In the genomic region with DNA sequence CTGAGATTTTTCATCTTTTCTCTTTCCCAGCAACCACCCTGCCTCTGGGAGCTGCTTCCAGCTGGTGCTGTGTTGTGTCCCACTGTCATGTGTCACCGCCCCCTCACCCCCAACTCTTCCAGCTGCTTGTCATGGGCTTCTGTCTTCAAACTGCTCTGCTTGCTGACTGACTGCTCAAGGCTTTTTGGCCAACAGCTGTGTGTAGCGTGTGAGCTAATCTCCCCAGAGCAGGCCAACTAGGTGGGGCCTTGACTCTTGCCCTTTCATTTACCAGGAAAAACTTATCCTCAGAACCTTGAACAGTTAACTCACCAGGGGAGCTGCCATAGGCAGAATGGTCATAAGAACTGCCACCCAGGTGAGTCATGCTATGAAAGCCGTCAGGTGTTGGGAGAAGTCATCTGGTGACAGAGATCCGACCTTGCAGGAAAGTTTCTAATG, we compare ENCODE assay signal across 9 mouse cellular contexts. TPM values are rescaled to one million over a fixed set of nuclear protein-coding genes. Genes with fewer than 3 reads are reported as not detected.
DNase-seq lines count a peak whose midpoint lies in the region; ATAC-seq lines count a peak whose summit lies in the region.
"Had no signal": no experiment of that assay in that cellular context is flagged by ENCODE, and none has a peak within 500 bp of the region (broad histone marks: within the 10 kb centered on the region; RNA-seq: fewer than 3 reads in every experiment).

No protein-coding gene starts in this region.

- H3K4me1 ChIP-seq in neural tube, embryonic 15.5 days = peaks cover 3% of the 10 kb centered on the region; the same call in 1 of the 2 replicates

- H3K4me2 ChIP-seq in neural tube, embryonic 15.5 days = no peak overlapping the region
- H3K4me2 ChIP-seq: embryonic facial prominence, embryonic 13.5 days had no signal

- no peak overlapping the region for H3K27ac ChIP-seq in neural tube, embryonic 15.5 days (replicated peaks)
- H3K27ac ChIP-seq: embryonic facial prominence, embryonic 13.5 days had no signal

- ATAC-seq in neural tube, embryonic 15.5 days (ENCODE audit: low FRiP score) = no peak

- no peak overlapping the region for H3K4me3 ChIP-seq in neural tube, embryonic 15.5 days (replicated peaks)
- H3K4me3 ChIP-seq: embryonic facial prominence, embryonic 13.5 days had no signal

- no peak overlapping the region for H3K9ac ChIP-seq in neural tube, embryonic 15.5 days (replicated peaks)
- H3K9ac ChIP-seq: embryonic facial prominence, embryonic 13.5 days had no signal

- H3K9me3 ChIP-seq in neural tube, embryonic 15.5 days (replicated peaks) = no peaks in the 10 kb centered on the region
- H3K9me3 ChIP-seq: embryonic facial prominence, embryonic 13.5 days had no signal

- WGBS in neural tube, embryonic 15.5 days = 84% methylated on average over 4 of the region's 4 CpGs

- peak; percentile 2 for DNase-seq in kidney, adult 18-20 months
- DNase-seq in kidney, postnatal 14 days = no peak
- peak; percentile 70 for DNase-seq in adrenal gland, adult 8-10 months
- DNase-seq in fibroblast of lung, adult 2 months (ENCODE audit: low read depth) = peak; percentile 26
- DNase-seq in layer of hippocampus, postnatal 25 days (ENCODE audit: extremely low spot score in 1 of 2, low spot score in 1 of 2) = peak; percentile 3 to 5
- no peak for DNase-seq in urinary bladder, postnatal 14 days (ENCODE audit: low spot score)
- DNase-seq in embryo, embryonic 11 days = no peak

- no peaks in the 10 kb centered on the region for H3K36me3 ChIP-seq in neural tube, embryonic 15.5 days
- H3K36me3 ChIP-seq: embryonic facial prominence, embryonic 13.5 days had no signal

- H3K27me3 ChIP-seq in neural tube, embryonic 15.5 days (replicated peaks) = no peaks in the 10 kb centered on the region
- H3K27me3 ChIP-seq: embryonic facial prominence, embryonic 13.5 days had no signal

RNA-seq across cellular contexts. Expression of a gene that starts 51.8 kb away (rescaled TPM):
- 10 to 100 TPM; 26.8 to 54.4 (median 40.8) TPM for total RNA-seq in adrenal gland, adult 8-10 months (2022)
- 1 to 10 TPM; 1.1 TPM for total RNA-seq in layer of hippocampus, postnatal 25 days (2021)
- polyA plus RNA-seq in neural tube, embryonic 15.5 days (2015; fragmentation: Nextera tagmentation; extraction: Ambion mirVana) = 5.6 and 6.7 TPM in 2 replicates

RNA-seq across cellular contexts. Expression of a gene that starts 56.8 kb away (rescaled TPM):
- total RNA-seq in adrenal gland, adult 8-10 months (2022) = 100 to 1,000 TPM in 2 of 4 experiments, 10 to 100 TPM in 2; 85.7 to 181 (median 114) TPM
- total RNA-seq in layer of hippocampus, postnatal 25 days (2021) = 10 to 100 TPM; 45.5 to 53.0 TPM
- polyA plus RNA-seq in neural tube, embryonic 15.5 days (2015; fragmentation: Nextera tagmentation; extraction: Ambion mirVana) = 19.9 and 28.4 TPM in 2 replicates

Comparison
In these comparisons a context has a peak if more than half of its experiments do, and no peak if none do; other contexts are left out.
1. DNase-seq: peak in kidney, adult 18-20 months (single experiment), adrenal gland, adult 8-10 months (single experiment), fibroblast of lung, adult 2 months (single experiment) and layer of hippocampus, postnatal 25 days (2 of 2); none in kidney, postnatal 14 days (single experiment), urinary bladder, postnatal 14 days (single experiment) and embryo, embryonic 11 days (single experiment).
2. RNA of a gene that starts 51.8 kb away (total RNA-seq): 26.8 to 54.4 TPM in adrenal gland, adult 8-10 months; 1.1 TPM in layer of hippocampus, postnatal 25 days; every median in the first group is over 10 times any median in the second.